Mouse (Mus musculus) neural tube, embryonic 11.5 days (tissue): ENCODE data around the gene Uts2r. TPM values are rescaled to one million over a fixed set of nuclear protein-coding genes. Genes with fewer than 3 reads are reported as not detected.

Source experiments
- ATAC-seq: fragments of 200-750 bp; cut with Nextera tagmentation; 2 replicates; pipeline ENCODE4 v1.8.0; 2017; ENCODE audit warnings: moderate number of reproducible peaks, mild to moderate bottlenecking, moderate TSS enrichment, moderate library complexity; ENCODE audit not compliant: insufficient read depth, low FRiP score, low TSS enrichment
- DNase-seq: peaks from one replicate; pipeline ENCODE4 v3.0.0-alpha.2; 2015; ENCODE audit warnings: low spot score
- H3K27ac ChIP-seq: fragments of 300-500 bp; sonication (generic); 2 replicates; pipeline ENCODE4 v1.5.1; 2014; ENCODE audit warnings: low read depth, mild to moderate bottlenecking, low read length
- H3K27me3 ChIP-seq: fragments of 300-500 bp; sonication (generic); 2 replicates; pipeline ENCODE4 v1.6.1; 2014; ENCODE audit warnings: mild to moderate bottlenecking, low read length, mixed read lengths; ENCODE audit not compliant: control insufficient read depth, insufficient read depth
- H3K36me3 ChIP-seq: fragments of 300-500 bp; sonication (generic); 2 replicates; pipeline ENCODE4 v1.6.1; 2014; ENCODE audit warnings: mild to moderate bottlenecking, low read length, moderate library complexity, mixed read lengths; ENCODE audit not compliant: control insufficient read depth, insufficient read depth
- H3K4me1 ChIP-seq: fragments of 300-500 bp; sonication (generic); 2 replicates; pipeline ENCODE4 v1.6.1; 2014; ENCODE audit warnings: low read length, mixed read lengths; ENCODE audit not compliant: control insufficient read depth, insufficient read depth
- H3K4me2 ChIP-seq: fragments of 300-500 bp; sonication (generic); 2 replicates; pipeline ENCODE4 v1.6.1; 2014; ENCODE audit warnings: low read depth, mild to moderate bottlenecking, moderate library complexity
- H3K4me3 ChIP-seq: fragments of 300-500 bp; sonication (generic); 2 replicates; pipeline ENCODE4 v1.5.1; 2014; ENCODE audit warnings: low read depth, low read length
- H3K9ac ChIP-seq: fragments of 300-500 bp; sonication (generic); 2 replicates; pipeline ENCODE4 v1.6.1; 2014; ENCODE audit warnings: mild to moderate bottlenecking, low read length
- H3K9me3 ChIP-seq: fragments of 300-500 bp; sonication (generic); 2 replicates; pipeline ENCODE4 v1.6.1; 2016; ENCODE audit warnings: low read length; ENCODE audit not compliant: control insufficient read depth
- WGBS: fragments of 180-500 bp; shearing (Covaris S2); extraction: QIAGEN DNeasy Blood & Tissue Kit; methylation state at CpG from one replicate; pipeline ENCODE4 v1.1.7; 2014; 5-methylcytosine and 5-hydroxymethylcytosine counted together
- polyA plus RNA-seq: library from polyadenylated mRNA; unstranded; fragments of >200 nt; fragmentation: Nextera tagmentation; extraction: Ambion mirVana; gene quantifications from 2 replicates; pipeline ENCODE4 v1.2.1, GENCODE M21; 2014

Uts2r gene
- polyA plus RNA-seq, 1 experiment from 2014 or later = not detected

GRCm38 (mm10) chr11:121189681-121190080 is 29.6 kb downstream of the Uts2r start:
- DNase-seq = no peak
- Histone ChIP-seq H3K4me2 (no peak overlapping the region), H3K27me3 (no peaks in the 10 kb centered on the region), H3K4me3 (no peak overlapping the region), H3K9me3 (no peaks in the 10 kb centered on the region), H3K27ac (no peak overlapping the region), H3K36me3 (no peaks in the 10 kb centered on the region), H3K9ac (no peak overlapping the region), H3K4me1 (no peaks in the 10 kb centered on the region)
- WGBS = 90% methylated on average over 3 of the region's 3 CpGs
- ATAC-seq = no peak

GRCm38 (mm10) chr11:121192742-121193141 is 32.7 kb downstream of the Uts2r start:
- Histone ChIP-seq H3K4me1 (no peaks in the 10 kb centered on the region), H3K27me3 (no peaks in the 10 kb centered on the region), H3K9ac (no peak overlapping the region), H3K4me2 (no peak overlapping the region), H3K36me3 (no peaks in the 10 kb centered on the region), H3K9me3 (no peaks in the 10 kb centered on the region), H3K4me3 (no peak overlapping the region), H3K27ac (no peak overlapping the region)
- WGBS = 75% methylated on average over 2 of the region's 2 CpGs
- DNase-seq = no peak
- ATAC-seq = no peak

GRCm38 (mm10) chr11:121193415-121193814 is 33.3 kb downstream of the Uts2r start:
- WGBS = 80% methylated on average over 3 of the region's 3 CpGs
- DNase-seq = no peak
- H3K27ac ChIP-seq = no peak overlapping the region
- no peak for ATAC-seq
- no peaks in the 10 kb centered on the region for H3K27me3 ChIP-seq
- no peak overlapping the region for H3K4me3 ChIP-seq
- no peaks in the 10 kb centered on the region for H3K36me3 ChIP-seq
- H3K9ac ChIP-seq = no peak overlapping the region
- no peaks in the 10 kb centered on the region for H3K9me3 ChIP-seq
- no peaks in the 10 kb centered on the region for H3K4me1 ChIP-seq
- no peak overlapping the region for H3K4me2 ChIP-seq

- Histone ChIP-seq H3K4me2 (no peak overlapping the region), H3K4me3 (no peak overlapping the region), H3K9ac (no peak overlapping the region), H3K4me1 (no peaks in the 10 kb centered on the region), H3K27ac (no peak overlapping the region), H3K27me3 (no peaks in the 10 kb centered on the region), H3K9me3 (no peaks in the 10 kb centered on the region), H3K36me3 (no peaks in the 10 kb centered on the region)
- 65% methylated on average over 2 of the region's 2 CpGs for WGBS
- DNase-seq (no peak), ATAC-seq (no peak)
Measured at GRCm38 (mm10) chr11:121198622-121199021, 38.6 kb downstream of the Uts2r start.

GRCm38 (mm10) chr11:121199851-121200250 is 39.8 kb downstream of the Uts2r start:
- Histone ChIP-seq H3K36me3 (no peaks in the 10 kb centered on the region), H3K9me3 (no peaks in the 10 kb centered on the region), H3K4me3 (no peak overlapping the region), H3K9ac (no peak overlapping the region), H3K4me2 (no peak overlapping the region), H3K27me3 (no peaks in the 10 kb centered on the region), H3K27ac (no peak overlapping the region), H3K4me1 (no peaks in the 10 kb centered on the region)
- ATAC-seq (no peak), DNase-seq (no peak)
- 83% methylated on average over 4 of the region's 4 CpGs for WGBS

GRCm38 (mm10) chr11:121200781-121201180 is 40.7 kb downstream of the Uts2r start:
- H3K27ac ChIP-seq = no peak overlapping the region
- no peaks in the 10 kb centered on the region for H3K27me3 ChIP-seq
- no peaks in the 10 kb centered on the region for H3K36me3 ChIP-seq
- no peak overlapping the region for H3K4me3 ChIP-seq
- no peak for DNase-seq
- WGBS = 90% methylated on average over 6 of the region's 6 CpGs
- H3K4me1 ChIP-seq = no peaks in the 10 kb centered on the region
- ATAC-seq = no peak
- H3K9me3 ChIP-seq = no peaks in the 10 kb centered on the region
- no peak overlapping the region for H3K9ac ChIP-seq
- H3K4me2 ChIP-seq = no peak overlapping the region

GRCm38 (mm10) chr11:121201436-121202198 is 41.5 kb downstream of the Uts2r start:
- no peak for ATAC-seq
- H3K4me3 ChIP-seq = no peak overlapping the region
- no peaks in the 10 kb centered on the region for H3K4me1 ChIP-seq
- no peak overlapping the region for H3K4me2 ChIP-seq
- no peaks in the 10 kb centered on the region for H3K9me3 ChIP-seq
- no peak overlapping the region for H3K27ac ChIP-seq
- peak; percentile 16 for DNase-seq
- H3K9ac ChIP-seq = no peak overlapping the region
- H3K27me3 ChIP-seq = no peaks in the 10 kb centered on the region
- H3K36me3 ChIP-seq = no peaks in the 10 kb centered on the region
- 72% methylated on average over 11 of the region's 11 CpGs for WGBS

GRCm38 (mm10) chr11:121203859-121204160 is 43.7 kb downstream of the Uts2r start:
- WGBS = 4% methylated on average over 5 of the region's 5 CpGs
- H3K27ac ChIP-seq = no peak overlapping the region

More at GRCm38 (mm10) chr11:121203859-121204160, 43.7 kb downstream of the Uts2r start:
- H3K9me3 ChIP-seq = no peaks in the 10 kb centered on the region
- peak overlapping the region; percentile 60 for H3K4me2 ChIP-seq
- peak overlapping the region; percentile 14 for H3K9ac ChIP-seq
- DNase-seq (no peak), ATAC-seq (no peak; the same call in 1 of the 2 replicates)
- peak overlapping the region; percentile 71 for H3K4me3 ChIP-seq
- H3K36me3 ChIP-seq = no peaks in the 10 kb centered on the region
- no peaks in the 10 kb centered on the region for H3K27me3 ChIP-seq
- H3K4me1 ChIP-seq = no peaks in the 10 kb centered on the region
